Mouse (Mus musculus): ENCODE measurements around the gene 4921530L21Rik.
A peak's percentile ranks its signal among the peaks of the same experiment; 100 is the strongest.

Gene 4921530L21Rik

DNA sequence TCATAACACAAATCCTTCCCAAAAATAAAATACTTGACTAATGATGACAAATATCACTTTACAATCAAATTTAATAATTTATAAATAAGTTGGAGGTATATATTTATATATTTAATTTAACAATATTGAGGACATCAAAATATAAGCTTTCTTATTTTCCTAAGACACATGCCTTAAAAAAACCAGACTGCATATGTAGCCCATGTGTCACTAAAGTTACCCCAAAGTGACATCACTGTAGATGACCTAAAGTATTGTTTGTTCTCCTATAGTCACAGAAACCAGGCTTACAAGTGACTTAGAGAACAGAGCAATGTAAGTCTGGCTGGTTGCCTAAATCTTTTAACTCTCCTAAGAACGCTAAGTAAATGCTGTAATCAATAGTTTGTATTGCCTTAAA, at the start of gene 4921530L21Rik:
Gene 4921530L21Rik, plus strand, starts transcription at position 301 of the 400 bp plus-strand sequence.
- no peak for ATAC-seq (ENCODE audit: low TSS enrichment)

DNA sequence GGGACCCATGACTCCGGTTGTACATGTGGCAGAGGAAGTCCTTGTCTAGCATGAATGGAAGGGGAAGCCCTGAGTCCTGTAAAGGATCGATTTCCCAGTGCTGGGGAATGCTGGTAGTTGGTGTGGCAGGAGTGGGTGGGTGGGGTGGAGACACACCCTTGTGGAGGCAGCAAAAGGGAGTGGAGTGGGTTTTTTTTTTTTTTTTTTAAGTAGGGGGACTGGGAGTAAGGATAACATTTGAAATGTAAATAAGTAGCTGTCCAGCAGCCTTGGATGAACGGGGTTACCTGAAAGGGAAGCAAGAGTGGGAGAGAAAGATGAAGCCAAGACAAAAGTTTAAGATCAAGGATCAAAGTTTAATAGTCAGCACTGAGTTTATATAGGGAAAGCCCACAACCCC, 47.2 kb upstream of the 4921530L21Rik start:
- ATAC-seq (ENCODE audit: low TSS enrichment): no peak

DNA sequence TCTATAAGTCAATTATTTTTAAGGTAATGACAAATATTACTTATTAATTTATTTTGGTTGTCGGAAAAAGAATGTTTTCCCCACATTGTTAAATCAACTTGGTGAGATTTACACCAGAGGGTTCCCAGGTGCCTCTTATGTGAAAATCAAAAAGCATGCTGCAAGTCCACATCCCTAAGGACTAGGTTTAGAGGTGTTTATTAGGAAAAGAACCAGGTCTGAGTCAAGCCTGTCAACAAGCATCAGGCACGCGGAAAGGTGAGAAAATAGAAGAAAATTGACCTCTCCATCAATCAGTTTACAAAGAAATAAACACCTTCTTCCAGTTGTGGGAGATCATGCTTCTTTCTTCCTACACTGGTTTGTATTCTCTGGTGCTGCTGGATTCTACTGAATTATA, 18.1 kb upstream of the 4921530L21Rik start:
- ATAC-seq (ENCODE audit: low TSS enrichment): no peak

GRCm38 (mm10) chr14:95865676-95866416, 15.2 kb upstream of the 4921530L21Rik start:
- no peak for ATAC-seq (ENCODE audit: low TSS enrichment)

DNA sequence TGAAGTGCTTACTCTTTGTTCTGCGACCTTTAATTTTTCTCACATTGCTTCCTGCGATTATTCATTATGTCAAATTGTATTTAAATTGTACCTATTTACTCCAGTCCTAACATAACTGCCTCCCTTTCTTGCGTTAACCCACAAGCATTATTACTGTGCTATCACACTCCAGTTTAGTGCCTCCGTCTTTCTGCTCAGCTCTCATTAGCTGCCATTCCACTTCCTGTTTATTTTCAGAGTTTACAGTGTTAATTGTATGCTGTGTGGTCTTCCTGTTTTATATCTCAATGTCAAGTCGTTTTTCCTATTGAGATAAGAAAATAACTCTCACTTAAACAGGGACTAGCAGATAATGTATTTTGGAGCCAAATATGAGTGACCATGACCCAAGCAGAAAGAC, 9.0 kb upstream of the 4921530L21Rik start:
- ATAC-seq (ENCODE audit: low TSS enrichment): no peak

DNA sequence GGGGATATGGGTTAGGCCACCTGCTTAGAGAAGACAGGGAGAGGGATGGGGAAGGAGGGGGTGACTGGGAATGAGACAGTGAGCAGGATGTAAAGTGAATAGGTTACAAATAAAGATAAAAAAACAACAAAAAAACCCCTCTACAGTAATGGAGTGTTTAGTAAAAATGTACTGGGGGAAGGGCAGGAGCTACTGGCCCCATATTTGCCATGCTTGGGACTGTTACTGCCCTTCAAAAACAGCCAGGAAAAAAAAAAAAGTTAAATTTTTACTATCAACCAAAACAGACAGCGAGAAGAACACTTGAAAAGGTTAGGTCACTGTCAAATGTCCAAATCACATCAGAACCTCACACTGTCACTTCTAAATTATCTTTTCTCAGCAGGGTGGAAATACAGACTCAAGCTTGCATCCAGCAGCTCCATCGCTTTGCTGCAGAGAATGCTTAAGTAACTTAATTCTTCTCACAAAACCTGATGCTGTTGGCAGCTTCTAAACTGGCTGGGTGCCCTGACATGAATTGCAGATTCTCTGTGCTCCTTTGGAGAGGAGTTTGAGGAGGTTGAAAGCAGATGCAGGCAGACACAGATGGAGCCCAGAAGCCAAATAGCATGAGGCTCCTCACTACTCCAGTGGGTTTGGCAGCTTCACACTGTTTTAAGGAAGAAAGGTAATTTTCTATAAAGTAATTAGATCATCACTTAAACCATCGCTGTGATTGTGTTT, 4.1 kb upstream of the 4921530L21Rik start:
- peak; percentile 100 for ATAC-seq (ENCODE audit: low TSS enrichment)

DNA sequence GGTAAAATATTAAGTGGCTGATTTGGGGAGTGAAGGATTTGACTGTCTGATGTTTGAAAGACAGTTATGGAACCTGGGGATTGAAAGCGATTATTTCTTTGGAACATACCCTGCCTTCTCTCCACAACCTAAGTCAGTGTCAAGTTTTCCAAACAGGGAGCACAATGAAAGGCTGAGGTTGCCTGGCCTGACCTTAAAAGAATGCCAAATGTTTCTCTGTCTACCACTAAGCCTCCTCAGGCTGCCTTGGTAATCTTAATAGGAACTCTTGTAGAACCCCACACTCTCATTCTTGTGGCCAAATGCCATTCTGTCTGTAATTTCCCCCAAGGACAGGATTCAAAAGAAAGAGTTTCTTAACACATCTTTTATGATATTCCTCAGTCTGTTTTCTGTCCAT, 3.5 kb upstream of the 4921530L21Rik start:
- ATAC-seq (ENCODE audit: low TSS enrichment): peak; percentile 31

DNA sequence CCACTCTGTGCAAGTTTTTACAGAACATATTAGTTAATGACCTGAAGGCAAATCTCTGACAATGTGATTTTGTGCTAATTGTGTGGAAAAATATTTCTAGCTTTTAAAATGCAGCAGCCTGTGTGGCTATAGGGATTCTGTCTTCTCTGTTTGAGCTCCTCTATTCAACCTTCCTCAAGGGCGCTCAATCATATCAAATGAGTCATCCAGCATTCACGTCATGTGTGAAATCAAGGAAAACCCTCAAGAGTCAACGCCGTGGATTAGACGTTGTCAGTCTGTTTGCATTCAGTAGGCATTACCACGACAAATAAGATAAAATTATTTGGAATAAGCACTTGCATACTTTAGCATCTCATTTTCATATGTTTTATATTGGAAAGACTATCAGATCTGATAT, 18.4 kb downstream of the 4921530L21Rik start:
- no peak for ATAC-seq (ENCODE audit: low TSS enrichment)

DNA sequence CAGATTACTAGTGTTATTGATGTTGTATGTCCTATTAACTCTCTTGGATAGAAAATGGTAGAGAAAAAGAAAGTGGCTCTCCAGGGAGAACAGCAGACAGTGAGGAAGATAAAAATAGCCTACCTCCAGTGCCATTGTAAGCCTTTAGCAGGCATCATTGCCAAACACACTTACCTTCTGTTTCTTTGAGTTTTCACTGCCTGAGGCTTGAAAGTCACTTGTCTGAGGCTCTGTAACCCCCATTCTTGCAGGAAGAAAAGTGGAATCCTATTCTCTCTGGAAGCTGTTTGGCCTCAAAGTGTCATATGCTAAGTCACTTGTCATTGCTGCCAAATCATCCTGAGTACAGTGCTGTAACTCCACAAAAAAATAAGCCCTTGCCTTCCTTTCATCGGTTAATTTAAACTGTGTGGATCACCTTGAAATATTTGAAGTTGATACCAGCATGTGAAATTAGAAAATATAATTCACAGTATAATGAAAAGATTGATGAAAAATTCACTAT, 23.6 kb downstream of the 4921530L21Rik start:
- peak; percentile 23 for ATAC-seq (ENCODE audit: low TSS enrichment)

DNA sequence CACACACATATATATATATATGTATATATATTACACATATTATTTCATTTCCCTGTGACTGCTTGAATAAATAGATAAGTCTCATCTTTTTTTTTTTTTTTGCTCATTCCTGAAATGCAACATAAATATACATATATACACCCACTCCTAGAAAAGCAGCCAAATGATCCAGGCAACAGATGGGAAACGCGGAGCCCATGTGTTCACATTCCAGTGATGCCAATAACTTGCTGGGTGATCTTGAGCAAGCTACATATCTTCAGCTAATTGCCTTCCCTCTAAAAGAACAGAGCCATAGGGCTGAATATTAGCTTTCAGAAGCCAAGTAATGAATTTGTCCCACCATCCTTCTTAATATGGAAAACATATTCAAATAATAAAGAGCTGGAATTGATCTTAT, 32.2 kb downstream of the 4921530L21Rik start:
- peak; percentile 99 for ATAC-seq (ENCODE audit: low TSS enrichment)

DNA sequence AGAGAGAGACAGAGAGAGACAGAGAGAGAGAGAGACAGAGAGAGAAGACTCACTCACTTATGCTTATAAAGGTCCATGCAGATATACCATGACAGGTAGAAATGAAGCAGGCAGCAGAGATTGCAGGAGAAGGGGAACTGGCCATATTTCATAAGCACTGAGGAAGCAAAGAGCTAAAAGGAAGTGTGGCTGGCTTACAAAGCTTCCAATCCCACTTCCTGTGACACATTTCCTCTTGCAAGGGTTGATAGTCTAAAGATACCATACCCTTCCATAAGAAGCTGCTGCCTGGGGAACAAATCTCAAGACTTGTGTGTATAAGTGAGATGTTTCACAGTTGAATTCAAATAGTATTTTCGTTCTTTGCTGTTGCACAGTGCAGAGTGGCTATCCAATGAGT, 45.7 kb downstream of the 4921530L21Rik start:
- ATAC-seq (ENCODE audit: low TSS enrichment): no peak

- no peak for ATAC-seq (ENCODE audit: low TSS enrichment)
Measured at GRCm38 (mm10) chr14:95927810-95928785, 47.0 kb downstream of the 4921530L21Rik start.

All from frontal cortex, adult (tissue).